Mouse (Mus musculus) liver, embryonic 14.5 days (tissue): Measurements from ENCODE around the gene Lmx1b. TPM values are rescaled to one million over a fixed set of nuclear protein-coding genes. Genes with fewer than 3 reads are reported as not detected.

Experiments
- ATAC-seq: fragments of 200-750 bp; cut with Nextera tagmentation; 2 replicates; pipeline ENCODE4 v1.8.0; 2017; ENCODE audit warnings: moderate number of reproducible peaks, mild to moderate bottlenecking, moderate library complexity; ENCODE audit not compliant: insufficient read depth
- DNase-seq, 3 experiments: peaks; one replicate each; pipeline ENCODE4 v3.0.0-alpha.2; 2012 to 2013; ENCODE audit warnings: low read depth in 3 of 3, low spot score in 3 of 3
- H3K27ac ChIP-seq: fragments of 300-500 bp; sonication (generic); 2 replicates; pipeline ENCODE4 v1.5.1; 2014; ENCODE audit warnings: moderate library complexity, mild to moderate bottlenecking, control low read depth, inconsistent platforms
- H3K27me3 ChIP-seq: fragments of 300-500 bp; sonication (generic); 2 replicates; pipeline ENCODE4 v1.6.1; 2014; ENCODE audit warnings: mild to moderate bottlenecking, low read length, moderate library complexity; ENCODE audit not compliant: control insufficient read depth, insufficient read depth
- H3K36me3 ChIP-seq: fragments of 300-500 bp; sonication (generic); replicated peaks from 2 replicates; pipeline ENCODE4 v1.6.1; 2014; ENCODE audit warnings: low read depth; ENCODE audit not compliant: control insufficient read depth, insufficient read depth
- H3K4me1 ChIP-seq, 2 experiments: fragments of 200-500 bp in 1 of 2; fragments of 300-500 bp in 1 of 2; sonication (generic) in 1 of 2; replicated peaks; 2 replicates each; pipeline ENCODE4 v1.6.1; 2012 to 2014; ENCODE audit warnings: antibody characterized with exemption in 1 of 2, inconsistent platforms in 1 of 2, low read length in 1 of 2; ENCODE audit not compliant: control insufficient read depth in 2 of 2, insufficient read depth in 2 of 2
- H3K4me2 ChIP-seq: fragments of 300-500 bp; sonication (generic); 2 replicates; pipeline ENCODE4 v1.6.1; 2014; ENCODE audit warnings: low read depth, mild to moderate bottlenecking, control low read depth, moderate library complexity
- H3K4me3 ChIP-seq, 2 experiments: fragments of 200-500 bp in 1 of 2; fragments of 300-500 bp in 1 of 2; sonication (generic) in 1 of 2; 2 replicates each; pipeline ENCODE4 v1.5.1; 2012 to 2014; ENCODE audit warnings: low read depth in 2 of 2, low read length in 2 of 2, mild to moderate bottlenecking in 2 of 2, control low read depth in 1 of 2, inconsistent platforms in 1 of 2, moderate library complexity in 1 of 2; ENCODE audit not compliant: insufficient read depth in 1 of 2
- H3K9ac ChIP-seq: fragments of 300-500 bp; sonication (generic); replicated peaks from 2 replicates; pipeline ENCODE4 v1.6.1; 2014; ENCODE audit warnings: mild to moderate bottlenecking, control low read depth, moderate library complexity
- H3K9me3 ChIP-seq: fragments of 300-500 bp; sonication (generic); 2 replicates; pipeline ENCODE4 v1.6.1; 2016; ENCODE audit warnings: low read length, mixed read lengths; ENCODE audit not compliant: control insufficient read depth
- CTCF ChIP-seq: IDR thresholded peaks from 2 replicates; pipeline ENCODE4 v1.5.1; 2016; ENCODE audit warnings: antibody characterized with exemption, low read depth, control low read depth
- EP300 ChIP-seq: IDR thresholded peaks from 2 replicates; pipeline ENCODE4 v1.6.1; 2016; ENCODE audit warnings: antibody characterized with exemption, low read depth
- WGBS: fragments of 180-500 bp; shearing (Covaris S2); extraction: QIAGEN DNeasy Blood & Tissue Kit; methylation state at CpG from one replicate; pipeline ENCODE4 v1.1.7; 2014; ENCODE audit not compliant: insufficient replicate concordance; 5-methylcytosine and 5-hydroxymethylcytosine counted together
- polyA plus RNA-seq, 2 experiments: library from polyadenylated mRNA; depleted of rRNA in 1 of 2; stranded (reverse) in 1 of 2; unstranded in 1 of 2; fragments of >200 nt; fragmentation: Nextera tagmentation in 1 of 2; extraction: Ambion mirVana in 1 of 2; gene quantifications; 2 replicates each; pipeline versions ENCODE4 v1.2.1 to v1.2.3; 2012 to 2014

Lmx1b gene
- polyA plus RNA-seq, 2 experiments, result 0.06 TPM; not detected in 1

DNA sequence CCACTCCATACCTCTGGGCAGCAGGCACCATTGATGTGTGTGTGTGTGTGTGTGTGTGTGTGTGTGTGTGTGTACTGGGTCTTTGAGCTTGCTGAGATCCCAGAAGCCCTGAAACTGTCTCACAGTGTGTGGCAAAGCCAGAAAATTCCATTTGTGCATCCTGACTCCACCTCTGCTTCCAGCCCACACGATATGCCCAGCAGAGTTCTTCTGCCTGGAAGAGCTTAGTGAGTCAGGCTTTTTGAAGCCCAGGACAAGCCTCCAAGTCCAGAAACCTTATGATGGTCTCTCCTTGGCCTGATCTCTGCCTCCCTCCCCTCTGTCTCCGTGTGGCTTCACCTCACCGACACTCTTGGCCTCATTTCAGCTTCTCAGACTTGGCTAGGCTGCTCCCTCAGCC is 9.1 kb upstream of the Lmx1b start:
- no peak overlapping the region for H3K4me3 ChIP-seq
- no peak overlapping the region for H3K9ac ChIP-seq
- no peaks in the 10 kb centered on the region for H3K4me1 ChIP-seq
- no peak for TF ChIP-seq EP300
- no peak for TF ChIP-seq CTCF
- H3K4me2 ChIP-seq, result no peak overlapping the region
- H3K36me3 ChIP-seq, result no peaks in the 10 kb centered on the region
- H3K9me3 ChIP-seq, result no peaks in the 10 kb centered on the region
- 38% methylated on average over 3 of the region's 3 CpGs for WGBS
- no peak overlapping the region for H3K27ac ChIP-seq
- peaks cover 32% of the 10 kb centered on the region for H3K27me3 ChIP-seq
- no peak for ATAC-seq
- no peak for DNase-seq

DNA sequence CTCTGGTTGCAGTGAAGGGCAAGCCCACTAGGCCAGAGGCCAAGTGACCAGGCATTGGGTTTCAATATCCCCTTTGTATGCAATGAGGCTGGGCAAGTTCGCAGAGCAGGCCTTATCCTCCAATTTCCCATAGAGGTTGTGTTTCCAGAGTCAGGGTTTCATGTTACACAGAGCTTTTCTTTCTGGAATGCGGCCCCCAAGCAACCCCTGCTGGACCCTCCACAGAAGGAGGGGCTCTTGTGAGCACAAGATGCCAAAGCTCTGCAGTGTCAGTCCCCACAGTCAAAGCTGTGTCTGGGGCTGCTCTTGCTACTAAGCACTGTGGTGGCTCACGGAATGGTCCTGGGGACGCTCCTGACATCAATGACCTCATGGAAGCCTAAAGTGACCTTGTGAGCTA is 8.6 kb upstream of the Lmx1b start:
- ATAC-seq, result no peak
- no peak for DNase-seq
- no peak overlapping the region for H3K27ac ChIP-seq
- no peak overlapping the region for H3K4me3 ChIP-seq
- no peak overlapping the region for H3K9ac ChIP-seq
- H3K9me3 ChIP-seq, result no peaks in the 10 kb centered on the region
- H3K27me3 ChIP-seq, result peaks cover 36% of the 10 kb centered on the region
- 36% methylated on average over 4 of the region's 4 CpGs for WGBS
- H3K4me2 ChIP-seq, result no peak overlapping the region
- no peak for TF ChIP-seq EP300
- TF ChIP-seq CTCF, result no peak
- no peaks in the 10 kb centered on the region for H3K4me1 ChIP-seq
- no peaks in the 10 kb centered on the region for H3K36me3 ChIP-seq

GRCm38 (mm10) chr2:33646283-33646550 is 5.9 kb upstream of the Lmx1b start:
- H3K9me3 ChIP-seq, result no peaks in the 10 kb centered on the region
- no peak for ATAC-seq
- no peak overlapping the region for H3K4me2 ChIP-seq
- no peak overlapping the region for H3K27ac ChIP-seq
- no peaks in the 10 kb centered on the region for H3K4me1 ChIP-seq
- H3K27me3 ChIP-seq, result peaks cover 63% of the 10 kb centered on the region
- no peak for TF ChIP-seq CTCF
- TF ChIP-seq EP300, result no peak
- H3K36me3 ChIP-seq, result no peaks in the 10 kb centered on the region
- WGBS, result 2% methylated on average over 3 of the region's 3 CpGs
- no peak overlapping the region for H3K4me3 ChIP-seq
- H3K9ac ChIP-seq, result no peak overlapping the region
- DNase-seq, result no peak

DNA sequence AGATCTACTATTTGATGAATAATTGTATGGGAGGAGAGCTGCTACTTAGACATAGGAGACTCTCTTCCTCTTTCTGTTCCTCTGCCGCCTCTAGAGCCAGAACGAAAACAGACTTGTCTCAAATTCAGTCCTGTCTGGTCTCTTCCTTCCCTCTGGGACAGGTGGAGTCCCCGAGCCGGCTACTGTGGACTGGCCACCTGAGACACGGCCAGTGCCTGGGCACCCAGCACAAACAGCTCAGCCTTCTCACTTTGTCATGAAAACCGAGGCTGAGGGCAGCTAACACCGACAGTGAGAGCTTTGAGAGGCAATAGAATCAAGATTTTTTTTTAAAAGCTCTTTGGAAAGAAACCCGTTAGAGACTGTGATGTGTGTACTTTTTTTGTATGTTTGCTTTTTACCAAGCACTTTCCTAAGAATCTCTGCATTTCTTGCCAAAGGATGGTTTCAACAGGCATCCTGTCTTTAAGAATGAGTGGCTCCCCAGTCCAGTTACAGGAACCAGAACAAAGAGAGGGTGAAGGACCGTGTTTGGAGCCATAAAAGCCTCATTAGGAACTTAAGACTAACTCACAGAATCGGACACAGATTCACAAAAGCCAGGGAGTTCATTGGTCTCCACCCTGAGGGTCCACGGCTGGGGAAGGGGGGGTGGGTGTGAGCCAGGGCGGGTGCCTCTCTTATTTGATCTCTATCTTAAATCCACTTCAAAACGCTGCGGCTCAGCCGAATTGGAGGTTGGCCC is 5.4 kb upstream of the Lmx1b start:
- no peak for ATAC-seq
- peaks cover 68% of the 10 kb centered on the region for H3K27me3 ChIP-seq

DNA sequence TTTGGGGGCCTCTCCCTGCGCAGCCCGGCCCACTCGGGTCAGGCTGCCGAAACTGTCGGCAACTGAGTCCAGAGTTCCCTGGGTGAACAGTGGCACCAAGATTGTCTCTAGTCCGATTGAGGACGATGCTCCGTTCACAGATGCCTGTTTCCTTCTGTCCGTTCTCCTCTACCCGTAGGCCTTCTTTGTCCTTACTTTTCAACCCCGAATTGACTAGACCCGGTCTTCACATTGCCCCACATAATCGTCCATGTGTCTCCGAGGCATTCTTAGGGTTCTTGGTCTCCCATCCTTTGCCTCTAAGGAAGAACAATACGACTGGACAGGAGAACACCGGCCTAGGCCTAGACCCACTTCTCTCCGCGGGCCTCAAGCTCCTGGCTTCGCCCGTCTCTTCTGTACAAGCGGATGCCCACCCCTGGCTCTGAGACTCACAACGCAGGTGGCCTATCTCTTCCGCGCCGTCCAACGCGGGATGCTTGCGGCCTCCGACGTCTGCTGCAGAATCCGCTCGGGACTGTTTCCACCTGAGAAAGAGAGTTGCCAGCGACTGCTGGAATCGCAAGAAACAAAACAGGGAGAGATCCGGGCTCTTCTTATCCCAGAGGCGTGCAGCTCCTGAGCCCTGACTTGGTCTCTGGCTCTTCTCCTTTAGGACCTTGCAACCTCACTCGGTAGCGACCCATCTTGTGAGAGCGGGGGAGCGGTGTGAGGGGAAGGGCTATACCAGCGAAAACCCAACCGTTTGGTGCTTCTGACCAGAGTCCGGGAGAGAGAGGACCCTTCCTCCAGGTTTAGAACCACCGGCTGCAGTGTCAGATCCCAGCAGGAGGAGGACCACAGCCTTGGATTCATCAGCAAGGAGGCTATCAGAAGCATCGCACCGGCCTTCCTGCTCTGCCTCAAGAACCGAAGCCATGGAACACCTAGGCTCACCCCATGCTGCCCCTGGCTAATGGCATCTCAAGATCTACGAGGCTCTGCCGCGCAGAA is 3.7 kb upstream of the Lmx1b start:
- no peak overlapping the region for H3K4me3 ChIP-seq
- H3K4me1 ChIP-seq, result no peaks in the 10 kb centered on the region
- H3K4me2 ChIP-seq, result no peak overlapping the region
- WGBS, result 6% methylated on average over 50 of the region's 50 CpGs
- H3K27me3 ChIP-seq, result peaks cover 85% of the 10 kb centered on the region
- H3K9me3 ChIP-seq, result no peaks in the 10 kb centered on the region
- TF ChIP-seq CTCF (no peak), EP300 (no peak)
- ATAC-seq, result no peak
- no peak overlapping the region for H3K27ac ChIP-seq
- H3K36me3 ChIP-seq, result no peaks in the 10 kb centered on the region
- DNase-seq, result no peak
- no peak overlapping the region for H3K9ac ChIP-seq

More for the DNA sequence above, 5.4 kb upstream of the Lmx1b start:
- Histone ChIP-seq H3K36me3 (no peaks in the 10 kb centered on the region), H3K9ac (no peak overlapping the region), H3K9me3 (no peaks in the 10 kb centered on the region), H3K27ac (no peak overlapping the region), H3K4me3 (no peak overlapping the region), H3K4me1 (no peaks in the 10 kb centered on the region), H3K4me2 (no peak overlapping the region)
- 2% methylated on average over 15 of the region's 15 CpGs for WGBS
- TF ChIP-seq EP300 (no peak), CTCF (no peak)
- no peak for DNase-seq
